Mouse (Mus musculus): Measurements from ENCODE around the gene Gm7030. TPM values are rescaled to one million over a fixed set of nuclear protein-coding genes. Genes with fewer than 3 reads are reported as not detected.
"Not testable (repeated sequence)": the region's sequence is repeated elsewhere in the genome, so short reads cannot be mapped to it uniquely, and the experiment has no call there.

The Gm7030 gene
- polyA plus RNA-seq, 1 experiment from 2014 or later = not detected

GRCm38 (mm10) chr17:36124111-36124510 lies 5.1 kb downstream of the Gm7030 start:
- WGBS = 77% methylated on average over 3 of the region's 3 CpGs
- not testable (repeated sequence) for H3K4me3 ChIP-seq; H3K27ac ChIP-seq; H3K9me3 ChIP-seq; ATAC-seq (ENCODE audit: low FRiP score); H3K4me1 ChIP-seq (replicated peaks); H3K9ac ChIP-seq; H3K4me2 ChIP-seq; H3K36me3 ChIP-seq
- peaks cover 40% of the 10 kb centered on the region for H3K27me3 ChIP-seq

GRCm38 (mm10) chr17:36121352-36122020 lies 7.7 kb downstream of the Gm7030 start, which contains the start of gene Gm19684:
TSS of gene Gm19684 (plus strand) at chr17:36121678.
- WGBS = 13% methylated on average over 8 of the region's 8 CpGs
- ATAC-seq (ENCODE audit: low FRiP score); H3K27ac ChIP-seq; H3K9ac ChIP-seq; H3K9me3 ChIP-seq; H3K4me1 ChIP-seq (replicated peaks); H3K36me3 ChIP-seq; H3K4me3 ChIP-seq: not testable (repeated sequence)
- Histone ChIP-seq H3K27me3 (peaks cover 41% of the 10 kb centered on the region), H3K4me2 (peak within 1 kb of the TSS; percentile 25)

GRCm38 (mm10) chr17:36120839-36121238 lies 8.4 kb downstream of the Gm7030 start:
- not testable (repeated sequence) for H3K36me3 ChIP-seq; H3K4me3 ChIP-seq; H3K9me3 ChIP-seq; H3K27ac ChIP-seq; H3K4me1 ChIP-seq (replicated peaks); ATAC-seq (ENCODE audit: low FRiP score); H3K9ac ChIP-seq
- peaks cover 41% of the 10 kb centered on the region for H3K27me3 ChIP-seq
- 27% methylated on average over 18 of the region's 18 CpGs for WGBS
- peak overlapping the region; percentile 25 for H3K4me2 ChIP-seq

GRCm38 (mm10) chr17:36116545-36116944 lies 12.7 kb downstream of the Gm7030 start:
- peaks cover 39% of the 10 kb centered on the region for H3K27me3 ChIP-seq
- H3K9me3 ChIP-seq; ATAC-seq (ENCODE audit: low FRiP score); H3K9ac ChIP-seq; H3K36me3 ChIP-seq; H3K4me2 ChIP-seq; H3K27ac ChIP-seq; H3K4me3 ChIP-seq; H3K4me1 ChIP-seq (replicated peaks): not testable (repeated sequence)
- WGBS = 32% methylated on average over 3 of the region's 3 CpGs

GRCm38 (mm10) chr17:36113979-36114593 lies 15.1 kb downstream of the Gm7030 start:
- H3K9ac ChIP-seq; H3K9me3 ChIP-seq; H3K4me3 ChIP-seq; H3K27ac ChIP-seq; H3K36me3 ChIP-seq; H3K4me2 ChIP-seq; ATAC-seq (ENCODE audit: low FRiP score); H3K4me1 ChIP-seq (replicated peaks): not testable (repeated sequence)
- WGBS = 19% methylated on average over 6 of the region's 6 CpGs
- peaks cover 36% of the 10 kb centered on the region for H3K27me3 ChIP-seq

GRCm38 (mm10) chr17:36111510-36111868 lies 17.7 kb downstream of the Gm7030 start:
- ATAC-seq (ENCODE audit: low FRiP score) = peak; percentile 40; the same call in 1 of the 2 replicates
- not testable (repeated sequence) for H3K9me3 ChIP-seq; H3K27ac ChIP-seq; H3K36me3 ChIP-seq; H3K4me1 ChIP-seq (replicated peaks)
- WGBS = 4% methylated on average over 10 of the region's 10 CpGs
- peak overlapping the region; percentile 65 for H3K9ac ChIP-seq
- peak overlapping the region; percentile 44 for H3K4me3 ChIP-seq
- H3K27me3 ChIP-seq = peaks cover 35% of the 10 kb centered on the region
- H3K4me2 ChIP-seq = peak overlapping the region; percentile 78

- not testable (repeated sequence) for H3K9me3 ChIP-seq; H3K27ac ChIP-seq; H3K4me1 ChIP-seq (replicated peaks); H3K36me3 ChIP-seq
- H3K4me3 ChIP-seq = peak overlapping the region; percentile 44
- WGBS = 2% methylated on average over 57 of the region's 57 CpGs
- H3K4me2 ChIP-seq = peak overlapping the region; percentile 78
- ATAC-seq (ENCODE audit: low FRiP score) = peak; percentile 78
- peak overlapping the region; percentile 65 for H3K9ac ChIP-seq
- peaks cover 35% of the 10 kb centered on the region for H3K27me3 ChIP-seq
Observed at GRCm38 (mm10) chr17:36110641-36111509, 18.4 kb downstream of the Gm7030 start.

- ATAC-seq (ENCODE audit: low FRiP score) = 0 out of 2 replicates have a peak, but pooled peaks have one; percentile 9
- not testable (repeated sequence) for H3K9ac ChIP-seq; H3K36me3 ChIP-seq; H3K4me3 ChIP-seq; H3K9me3 ChIP-seq; H3K27ac ChIP-seq; H3K4me1 ChIP-seq (replicated peaks)
- peak overlapping the region; percentile 78; the same call in 1 of the 2 replicates for H3K4me2 ChIP-seq
- H3K27me3 ChIP-seq = peaks cover 35% of the 10 kb centered on the region
- WGBS = 71% methylated on average over 3 of the region's 3 CpGs
Observed at GRCm38 (mm10) chr17:36110129-36110528, 19.1 kb downstream of the Gm7030 start.

- H3K4me3 ChIP-seq; ATAC-seq (ENCODE audit: low FRiP score); H3K9ac ChIP-seq; H3K4me1 ChIP-seq (replicated peaks); H3K9me3 ChIP-seq; H3K36me3 ChIP-seq; H3K27ac ChIP-seq; H3K27me3 ChIP-seq; H3K4me2 ChIP-seq: not testable (repeated sequence)
- 83% methylated on average over 12 of the region's 12 CpGs for WGBS
Observed at GRCm38 (mm10) chr17:36102091-36102490, 27.1 kb downstream of the Gm7030 start.

- 54% methylated on average over 2 of the region's 2 CpGs for WGBS
Observed at GRCm38 (mm10) chr17:36099603-36100002, 29.6 kb downstream of the Gm7030 start.

GRCm38 (mm10) chr17:36093936-36094335 lies 35.3 kb downstream of the Gm7030 start:
- 24% methylated on average over 3 of the region's 3 CpGs for WGBS

More at GRCm38 (mm10) chr17:36099603-36100002, 29.6 kb downstream of the Gm7030 start:
- not testable (repeated sequence) for H3K4me2 ChIP-seq; H3K27ac ChIP-seq; H3K9me3 ChIP-seq; H3K4me3 ChIP-seq; H3K4me1 ChIP-seq (replicated peaks); H3K9ac ChIP-seq; H3K27me3 ChIP-seq; ATAC-seq (ENCODE audit: low FRiP score); H3K36me3 ChIP-seq

GRCm38 (mm10) chr17:36092520-36092919 lies 36.7 kb downstream of the Gm7030 start:
- not testable (repeated sequence) for H3K36me3 ChIP-seq; H3K9me3 ChIP-seq; ATAC-seq (ENCODE audit: low FRiP score); H3K27ac ChIP-seq; H3K9ac ChIP-seq; H3K27me3 ChIP-seq; H3K4me1 ChIP-seq (replicated peaks); H3K4me2 ChIP-seq; H3K4me3 ChIP-seq

More at GRCm38 (mm10) chr17:36093936-36094335, 35.3 kb downstream of the Gm7030 start:
- no peaks in the 10 kb centered on the region for H3K36me3 ChIP-seq
- H3K4me2 ChIP-seq = no peak overlapping the region
- no peak for ATAC-seq (ENCODE audit: low FRiP score)
- H3K9me3 ChIP-seq = no peaks in the 10 kb centered on the region
- no peaks in the 10 kb centered on the region for H3K27me3 ChIP-seq
- no peak overlapping the region for H3K9ac ChIP-seq
- no peak overlapping the region for H3K4me3 ChIP-seq
- no peaks in the 10 kb centered on the region for H3K4me1 ChIP-seq (replicated peaks)
- no peak overlapping the region for H3K27ac ChIP-seq
